Mouse (Mus musculus) intestine, embryonic 16.5 days (tissue): ENCODE results near the gene Tmem206. TPM values are rescaled to one million over a fixed set of nuclear protein-coding genes. Genes with fewer than 3 reads are reported as not detected.

ENCODE experiments used
- ATAC-seq: fragments of 200-750 bp; cut with Nextera tagmentation; 2 replicates; pipeline ENCODE4 v1.8.0; 2017; ENCODE audit warnings: moderate TSS enrichment, moderate library complexity
- H3K27ac ChIP-seq: fragments of 300-500 bp; sonication (generic); 2 replicates; pipeline ENCODE4 v1.5.1; 2014; ENCODE audit warnings: mild to moderate bottlenecking, low read length
- H3K27me3 ChIP-seq: fragments of 300-500 bp; sonication (generic); replicated peaks from 2 replicates; pipeline ENCODE4 v1.6.1; 2014; ENCODE audit warnings: low read length, control low read depth, mixed read lengths; ENCODE audit not compliant: control insufficient read depth, insufficient read depth
- H3K36me3 ChIP-seq: fragments of 300-500 bp; sonication (generic); 2 replicates; pipeline ENCODE4 v1.6.1; 2014; ENCODE audit warnings: low read length, control low read depth; ENCODE audit not compliant: control insufficient read depth, insufficient read depth
- H3K4me1 ChIP-seq: fragments of 300-500 bp; sonication (generic); 2 replicates; pipeline ENCODE4 v1.6.1; 2014; ENCODE audit warnings: low read length, control low read depth, mixed read lengths; ENCODE audit not compliant: control insufficient read depth, insufficient read depth
- H3K4me2 ChIP-seq: fragments of 300-500 bp; sonication (generic); 2 replicates; pipeline ENCODE4 v1.6.1; 2014; ENCODE audit warnings: low read depth, low read length, control low read depth
- H3K4me3 ChIP-seq: fragments of 300-500 bp; sonication (generic); 2 replicates; pipeline ENCODE4 v1.5.1; 2014; ENCODE audit warnings: mild to moderate bottlenecking, low read length
- H3K9ac ChIP-seq: fragments of 300-500 bp; sonication (generic); 2 replicates; pipeline ENCODE4 v1.6.1; 2014; ENCODE audit warnings: low read depth, low read length
- H3K9me3 ChIP-seq: fragments of 300-500 bp; sonication (generic); 2 replicates; pipeline ENCODE4 v1.6.1; 2016; ENCODE audit warnings: low read length, control low read depth; ENCODE audit not compliant: control insufficient read depth
- WGBS: fragments of 180-500 bp; shearing (Covaris S2); extraction: QIAGEN DNeasy Blood & Tissue Kit; methylation state at CpG from one replicate; pipeline ENCODE4 v1.1.7; 2014; 5-methylcytosine and 5-hydroxymethylcytosine counted together
- polyA plus RNA-seq: library from polyadenylated mRNA; unstranded; fragments of >200 nt; fragmentation: Nextera tagmentation; extraction: Ambion mirVana; gene quantifications from 2 replicates; pipeline ENCODE4 v1.2.1, GENCODE M21; 2015

Gene Tmem206
- polyA plus RNA-seq, 1 experiment from 2014 or later = 19.3 TPM

DNA sequence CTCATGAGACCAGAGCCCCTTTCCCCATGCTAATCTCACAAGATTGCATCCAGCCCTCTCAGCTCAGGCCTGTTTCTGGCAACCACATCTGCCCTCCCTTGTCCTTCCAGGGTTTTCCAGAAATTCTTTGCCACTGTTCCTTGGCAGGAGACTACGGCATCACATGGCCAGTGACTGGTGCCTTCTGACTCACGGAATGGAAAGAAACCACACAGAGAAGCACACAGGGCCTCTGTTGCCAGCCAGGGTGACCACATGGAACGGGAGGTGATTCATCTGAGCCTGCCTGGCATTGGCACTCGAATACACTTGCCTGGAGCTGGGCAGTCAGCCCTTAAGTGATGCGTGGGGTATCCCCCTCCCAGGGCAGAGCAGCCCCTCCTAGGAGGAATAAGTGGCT, 33.4 kb upstream of the Tmem206 start:
- H3K27ac ChIP-seq = no peak overlapping the region
- ATAC-seq = no peak
- H3K4me3 ChIP-seq = no peak overlapping the region
- no peaks in the 10 kb centered on the region for H3K36me3 ChIP-seq
- no peaks in the 10 kb centered on the region for H3K27me3 ChIP-seq
- H3K9me3 ChIP-seq = no peaks in the 10 kb centered on the region
- no peak overlapping the region for H3K4me2 ChIP-seq
- 76% methylated on average over 5 of the region's 5 CpGs for WGBS
- H3K9ac ChIP-seq = no peak overlapping the region
- no peaks in the 10 kb centered on the region for H3K4me1 ChIP-seq

- Histone ChIP-seq H3K9ac (no peak overlapping the region), H3K36me3 (no peaks in the 10 kb centered on the region), H3K4me2 (no peak overlapping the region), H3K9me3 (no peaks in the 10 kb centered on the region), H3K4me1 (no peaks in the 10 kb centered on the region), H3K27ac (no peak overlapping the region), H3K27me3 (no peaks in the 10 kb centered on the region), H3K4me3 (no peak overlapping the region)
- no peak for ATAC-seq
- WGBS = 84% methylated on average over 2 of the region's 2 CpGs
Measured at GRCm38 (mm10) chr1:191293051-191293450, 32.7 kb upstream of the Tmem206 start.

- ATAC-seq = peak; percentile 23; the same call in 1 of the 2 replicates
- Histone ChIP-seq H3K4me1 (no peaks in the 10 kb centered on the region), H3K4me2 (no peak overlapping the region), H3K27me3 (no peaks in the 10 kb centered on the region), H3K9me3 (no peaks in the 10 kb centered on the region), H3K9ac (no peak overlapping the region), H3K36me3 (no peaks in the 10 kb centered on the region), H3K27ac (peak overlapping the region; percentile 48; the same call in 1 of the 2 replicates), H3K4me3 (no peak overlapping the region)
- 38% methylated on average over 9 of the region's 9 CpGs for WGBS
Measured at GRCm38 (mm10) chr1:191293996-191294795, 31.5 kb upstream of the Tmem206 start.

DNA sequence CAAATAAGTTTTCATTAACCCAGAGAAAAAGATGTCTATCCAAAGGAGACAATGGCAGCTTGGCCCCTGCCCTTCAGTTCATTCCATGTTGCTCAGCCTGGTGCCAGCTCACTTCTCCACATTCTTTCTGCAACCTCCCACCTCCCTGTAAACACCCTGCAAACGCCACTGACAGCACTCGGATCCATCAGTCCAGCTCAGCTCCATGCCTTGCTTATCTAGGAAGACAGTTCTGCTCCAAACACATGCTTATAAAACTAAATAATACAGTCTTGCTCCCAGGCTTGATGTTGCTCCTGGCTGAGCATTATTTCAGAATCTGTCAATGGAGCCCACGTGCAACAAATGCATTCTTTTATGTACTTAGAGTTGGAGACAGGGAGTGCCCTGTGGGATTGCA, 29.9 kb upstream of the Tmem206 start:
- no peak for ATAC-seq
- no peaks in the 10 kb centered on the region for H3K9me3 ChIP-seq
- no peaks in the 10 kb centered on the region for H3K36me3 ChIP-seq
- H3K9ac ChIP-seq = no peak overlapping the region
- H3K4me2 ChIP-seq = no peak overlapping the region
- H3K4me1 ChIP-seq = no peaks in the 10 kb centered on the region
- H3K27ac ChIP-seq = no peak overlapping the region
- no peak overlapping the region for H3K4me3 ChIP-seq
- WGBS = 33% methylated on average over 3 of the region's 3 CpGs
- no peaks in the 10 kb centered on the region for H3K27me3 ChIP-seq

GRCm38 (mm10) chr1:191296445-191296844, 29.3 kb upstream of the Tmem206 start:
- Histone ChIP-seq H3K4me1 (no peaks in the 10 kb centered on the region), H3K4me2 (no peak overlapping the region), H3K36me3 (no peaks in the 10 kb centered on the region), H3K27ac (no peak overlapping the region), H3K27me3 (no peaks in the 10 kb centered on the region), H3K9ac (no peak overlapping the region), H3K9me3 (no peaks in the 10 kb centered on the region), H3K4me3 (no peak overlapping the region)
- WGBS = 57% methylated on average over 5 of the region's 5 CpGs
- peak; percentile 47 for ATAC-seq

DNA sequence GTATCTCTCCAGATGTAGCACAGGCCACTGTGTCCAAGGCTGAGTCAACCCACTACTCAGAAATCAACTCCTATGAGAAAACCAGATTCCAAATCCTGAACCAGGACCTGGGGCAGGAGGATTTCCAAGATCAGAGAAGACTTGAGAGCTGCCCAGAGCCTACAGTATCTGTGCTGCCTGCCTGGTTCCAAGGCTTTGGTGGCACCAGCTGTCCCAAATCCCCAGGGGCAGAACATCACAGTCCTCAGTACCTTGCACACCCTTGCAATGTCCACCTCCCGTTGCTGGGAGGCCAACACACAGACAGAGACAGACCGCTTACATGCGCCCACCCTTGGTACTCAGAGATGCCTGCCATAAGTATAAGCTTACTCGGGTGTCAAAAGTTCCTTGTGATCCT, 27.4 kb upstream of the Tmem206 start:
- Histone ChIP-seq H3K9ac (no peak overlapping the region), H3K9me3 (no peaks in the 10 kb centered on the region), H3K4me2 (no peak overlapping the region), H3K4me3 (no peak overlapping the region), H3K27ac (no peak overlapping the region), H3K36me3 (no peaks in the 10 kb centered on the region), H3K27me3 (no peaks in the 10 kb centered on the region), H3K4me1 (no peaks in the 10 kb centered on the region)
- ATAC-seq = no peak
- 91% methylated on average over 4 of the region's 4 CpGs for WGBS

DNA sequence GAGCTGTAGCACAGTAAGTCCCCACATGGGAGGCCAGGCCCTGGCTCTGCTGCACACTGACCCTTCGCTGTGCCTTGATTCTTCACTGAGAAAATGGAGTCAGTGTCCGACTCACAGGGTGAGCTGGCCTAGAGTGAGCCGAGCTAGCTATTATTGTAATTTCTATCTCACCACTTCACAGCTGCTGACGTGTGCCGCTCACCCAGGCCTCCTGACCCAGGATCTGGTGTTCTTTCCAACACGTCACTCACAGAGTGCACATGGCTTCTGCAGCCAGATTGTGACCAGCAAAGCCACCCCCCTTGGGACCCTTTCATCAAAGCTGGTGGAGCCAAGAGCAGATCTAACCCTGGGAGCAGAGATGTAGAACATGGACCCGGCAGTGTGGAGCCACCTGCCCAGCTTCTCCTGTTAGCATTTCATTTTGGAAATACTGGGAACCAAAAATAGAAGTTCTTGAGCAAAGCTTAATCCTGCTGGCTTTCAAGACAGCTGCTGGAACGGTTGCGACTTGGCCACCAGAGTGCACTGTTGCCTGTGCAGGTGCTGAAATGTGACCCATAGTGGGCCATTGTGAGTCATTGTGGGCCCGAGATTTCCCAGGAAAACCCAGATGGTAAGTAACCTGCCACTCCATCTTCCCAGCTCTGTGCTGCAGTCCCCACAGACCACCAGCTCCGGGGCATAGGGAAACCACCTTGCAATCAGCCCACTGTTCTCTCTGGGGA, 26.3 kb upstream of the Tmem206 start:
- ATAC-seq = no peak
- H3K4me1 ChIP-seq = no peaks in the 10 kb centered on the region
- no peak overlapping the region for H3K9ac ChIP-seq
- no peaks in the 10 kb centered on the region for H3K9me3 ChIP-seq
- WGBS = 57% methylated on average over 11 of the region's 11 CpGs
- no peak overlapping the region for H3K27ac ChIP-seq
- no peaks in the 10 kb centered on the region for H3K27me3 ChIP-seq
- no peaks in the 10 kb centered on the region for H3K36me3 ChIP-seq
- H3K4me2 ChIP-seq = no peak overlapping the region
- no peak overlapping the region for H3K4me3 ChIP-seq

DNA sequence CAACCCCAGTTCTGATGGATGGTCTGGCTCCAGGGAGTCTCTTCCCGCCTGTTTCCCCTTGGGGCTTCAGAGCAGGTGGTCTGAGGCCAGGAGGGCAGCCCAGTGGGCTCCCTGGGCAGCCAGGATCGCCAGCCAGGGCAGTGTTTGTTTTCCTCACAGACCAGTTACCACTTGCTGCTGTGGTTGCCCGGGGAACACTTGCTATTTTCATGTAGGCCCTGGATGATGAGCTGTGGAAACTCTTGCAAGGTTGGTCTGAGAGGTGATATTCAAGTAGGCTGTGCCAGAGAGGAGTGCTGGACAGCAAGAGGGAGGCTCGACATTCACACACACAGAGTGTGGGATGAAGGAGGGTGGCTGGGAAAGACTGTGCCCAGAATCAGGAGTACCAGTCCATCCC, 23.8 kb upstream of the Tmem206 start:
- no peaks in the 10 kb centered on the region for H3K27me3 ChIP-seq
- no peak overlapping the region for H3K9ac ChIP-seq
- H3K9me3 ChIP-seq = no peaks in the 10 kb centered on the region
- ATAC-seq = no peak
- no peak overlapping the region for H3K27ac ChIP-seq
- H3K4me2 ChIP-seq = no peak overlapping the region
- H3K36me3 ChIP-seq = 0 out of 2 replicates have a peak, but pooled peaks cover 2% of the 10 kb centered on the region
- H3K4me1 ChIP-seq = no peaks in the 10 kb centered on the region
- H3K4me3 ChIP-seq = no peak overlapping the region
- WGBS = 45% methylated on average over 4 of the region's 4 CpGs

GRCm38 (mm10) chr1:191303736-191304135, 22.0 kb upstream of the Tmem206 start:
- Histone ChIP-seq H3K4me3 (no peak overlapping the region), H3K4me2 (no peak overlapping the region), H3K36me3 (0 out of 2 replicates have a peak, but pooled peaks cover 2% of the 10 kb centered on the region), H3K9ac (no peak overlapping the region), H3K27me3 (no peaks in the 10 kb centered on the region), H3K9me3 (no peaks in the 10 kb centered on the region), H3K27ac (no peak overlapping the region), H3K4me1 (no peaks in the 10 kb centered on the region)
- no peak for ATAC-seq
- 79% methylated on average over 3 of the region's 3 CpGs for WGBS
